Mouse (Mus musculus) heart, embryonic 14.5 days (tissue): Measurements from ENCODE around the gene Med20. TPM values are rescaled to one million over a fixed set of nuclear protein-coding genes. Genes with fewer than 3 reads are reported as not detected.

Source experiments
- ATAC-seq: fragments of 200-750 bp; cut with Nextera tagmentation; 2 replicates; pipeline ENCODE4 v1.8.0; 2017; ENCODE audit warnings: low read depth, moderate TSS enrichment; ENCODE audit not compliant: insufficient number of reproducible peaks, insufficient read depth, low FRiP score
- H3K27ac ChIP-seq, 2 experiments: fragments of 200-500 bp in 1 of 2; fragments of 300-500 bp in 1 of 2; sonication (generic) in 1 of 2; replicated peaks in 1 of 2; 2 replicates each; pipeline ENCODE4 v1.5.1; 2012 to 2014; ENCODE audit warnings: low read depth in 2 of 2, low read length in 2 of 2, control low read depth in 1 of 2, mild to moderate bottlenecking in 1 of 2, mixed read lengths in 1 of 2; ENCODE audit not compliant: control insufficient read depth in 1 of 2, insufficient read depth in 1 of 2
- H3K27me3 ChIP-seq: fragments of 300-500 bp; sonication (generic); 2 replicates; pipeline ENCODE4 v1.6.1; 2014; ENCODE audit warnings: mild to moderate bottlenecking, low read length, control low read depth; ENCODE audit not compliant: control insufficient read depth, insufficient read depth
- H3K36me3 ChIP-seq: fragments of 300-500 bp; sonication (generic); 2 replicates; pipeline ENCODE4 v1.6.1; 2014; ENCODE audit warnings: mild to moderate bottlenecking, control low read depth, low read length, mixed read lengths; ENCODE audit not compliant: control insufficient read depth, insufficient read depth
- H3K4me1 ChIP-seq, 2 experiments: fragments of 200-500 bp in 1 of 2; fragments of 300-500 bp in 1 of 2; sonication (generic) in 1 of 2; 2 replicates each; pipeline ENCODE4 v1.6.1; 2012 to 2014; ENCODE audit warnings: low read length in 2 of 2, control low read depth in 1 of 2, mixed read lengths in 1 of 2; ENCODE audit not compliant: control insufficient read depth in 2 of 2, insufficient read depth in 2 of 2
- H3K4me2 ChIP-seq: fragments of 300-500 bp; sonication (generic); 2 replicates; pipeline ENCODE4 v1.6.1; 2014; ENCODE audit warnings: mild to moderate bottlenecking, low read length
- H3K4me3 ChIP-seq, 2 experiments: fragments of 200-500 bp in 1 of 2; fragments of 300-500 bp in 1 of 2; sonication (generic) in 1 of 2; 2 replicates each; pipeline ENCODE4 v1.5.1; 2012 to 2014; ENCODE audit warnings: low read length in 2 of 2, mild to moderate bottlenecking in 2 of 2, control low read depth in 1 of 2, low read depth in 1 of 2, moderate library complexity in 1 of 2; ENCODE audit not compliant: control insufficient read depth in 1 of 2, insufficient read depth in 1 of 2
- H3K9ac ChIP-seq: fragments of 300-500 bp; sonication (generic); 2 replicates; pipeline ENCODE4 v1.6.1; 2014; ENCODE audit warnings: mild to moderate bottlenecking, low read length
- H3K9me3 ChIP-seq: fragments of 300-500 bp; sonication (generic); 2 replicates; pipeline ENCODE4 v1.6.1; 2016; ENCODE audit warnings: low read length, control low read depth; ENCODE audit not compliant: control insufficient read depth
- WGBS: fragments of 180-500 bp; shearing (Covaris S2); extraction: QIAGEN DNeasy Blood & Tissue Kit; methylation state at CpG from one replicate; pipeline ENCODE4 v1.1.7; 2014; 5-methylcytosine and 5-hydroxymethylcytosine counted together
- polyA plus RNA-seq: library from polyadenylated mRNA; unstranded; fragments of >200 nt; fragmentation: Nextera tagmentation; extraction: Ambion mirVana; gene quantifications from 2 replicates; pipeline ENCODE4 v1.2.1, GENCODE M21; 2014

Med20 gene
- polyA plus RNA-seq: 28.6 and 30.9 TPM in 2 replicates

GRCm38 (mm10) chr17:47610849-47611660 is at the start of gene Med20, which contains the start of the genes Bysl and Gm20517:
TSS of gene Med20 (plus strand) at chr17:47611582.
TSS of gene Bysl (minus strand) at chr17:47611492.
TSS of gene Gm20517 (plus strand) at chr17:47611589.
- Histone ChIP-seq H3K4me3 (peak within 1 kb of the TSS; percentile 74 to 91), H3K36me3 (peaks cover 64% of the 10 kb centered on the region)
- peak; percentile 91 for ATAC-seq

DNA sequence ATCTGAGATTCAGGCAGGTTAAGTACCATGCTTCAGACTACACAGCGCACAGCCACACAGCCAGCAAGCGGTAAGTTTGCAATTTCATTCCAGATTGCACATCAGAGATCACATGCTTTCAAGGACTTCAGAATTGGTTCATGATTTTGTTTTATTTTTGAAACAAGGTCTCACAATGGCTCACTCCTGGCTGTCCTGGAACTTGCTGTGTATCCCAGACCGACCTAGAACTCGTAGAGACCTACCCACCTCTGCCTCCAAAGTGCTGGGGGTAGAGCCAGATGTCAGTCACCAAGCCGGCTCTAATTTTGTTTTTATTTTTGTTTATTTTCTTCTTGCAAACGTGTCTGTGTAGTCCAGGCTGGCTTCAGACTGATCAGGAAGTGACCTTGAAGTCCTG is 48.5 kb upstream of the Med20 start:
- ATAC-seq: no peak
- peaks cover 8 to 10% of the 10 kb centered on the region in 2 experiments; a peak in 3 of 4 replicates for H3K4me1 ChIP-seq
- H3K36me3 ChIP-seq: no peaks in the 10 kb centered on the region
- no peak overlapping the region for H3K4me2 ChIP-seq
- 80% methylated on average over 6 of the region's 6 CpGs for WGBS
- H3K9ac ChIP-seq: no peak overlapping the region
- no peaks in the 10 kb centered on the region for H3K9me3 ChIP-seq
- H3K27me3 ChIP-seq: no peaks in the 10 kb centered on the region
- no peak overlapping the region for H3K27ac ChIP-seq
- no peak overlapping the region for H3K4me3 ChIP-seq

More at GRCm38 (mm10) chr17:47610849-47611660, at the start of gene Med20, which contains the start of the genes Bysl and Gm20517:
- Histone ChIP-seq H3K4me1 (peaks cover 6 to 23% of the 10 kb centered on the region in 2 experiments; a peak in 3 of 4 replicates), H3K9me3 (no peaks in the 10 kb centered on the region), H3K4me2 (peak within 1 kb of the TSS; percentile 90), H3K27ac (peak within 1 kb of the TSS; percentile 45 to 80), H3K9ac (peak within 1 kb of the TSS; percentile 85), H3K27me3 (no peaks in the 10 kb centered on the region)
- under 1% methylated on average over 59 of the region's 59 CpGs for WGBS

- 52% methylated on average over 5 of the region's 5 CpGs for WGBS
- no peak for ATAC-seq
- no peak overlapping the region for H3K9ac ChIP-seq
Measured at GRCm38 (mm10) chr17:47564612-47565011, 46.8 kb upstream of the Med20 start.

DNA sequence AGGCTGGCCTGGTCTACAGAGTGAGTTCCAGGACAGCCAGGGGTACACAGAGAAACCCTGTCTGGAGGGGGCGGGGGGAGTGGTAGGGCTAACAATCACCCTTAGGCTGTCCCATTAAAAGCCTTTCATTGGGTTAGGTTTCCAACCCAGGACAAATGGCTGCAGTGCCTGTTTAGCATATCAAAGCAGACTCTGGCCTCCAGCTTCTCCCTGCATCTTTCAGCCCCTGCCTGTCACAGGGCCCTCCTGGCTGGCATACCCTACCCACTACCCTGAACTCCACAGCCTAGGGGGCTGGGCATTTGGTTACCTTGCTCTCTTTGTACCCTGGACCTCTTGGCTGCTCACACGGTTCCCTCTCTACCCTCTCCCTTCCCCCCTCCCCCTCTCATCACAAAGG is 45.2 kb upstream of the Med20 start:
- Histone ChIP-seq H3K4me2 (no peak overlapping the region), H3K9me3 (no peaks in the 10 kb centered on the region), H3K36me3 (no peaks in the 10 kb centered on the region), H3K9ac (no peak overlapping the region), H3K27me3 (no peaks in the 10 kb centered on the region), H3K4me1 (no peaks in the 10 kb centered on the region), H3K27ac (no peak overlapping the region), H3K4me3 (no peak overlapping the region)
- ATAC-seq: no peak
- 51% methylated on average over 2 of the region's 2 CpGs for WGBS

More at GRCm38 (mm10) chr17:47564612-47565011, 46.8 kb upstream of the Med20 start:
- peaks cover 5 to 7% of the 10 kb centered on the region in 2 experiments; a peak in 3 of 4 replicates for H3K4me1 ChIP-seq
- H3K4me3 ChIP-seq: no peak overlapping the region
- no peak overlapping the region for H3K27ac ChIP-seq
- H3K36me3 ChIP-seq: no peaks in the 10 kb centered on the region
- no peak overlapping the region for H3K4me2 ChIP-seq
- no peaks in the 10 kb centered on the region for H3K27me3 ChIP-seq
- no peaks in the 10 kb centered on the region for H3K9me3 ChIP-seq

DNA sequence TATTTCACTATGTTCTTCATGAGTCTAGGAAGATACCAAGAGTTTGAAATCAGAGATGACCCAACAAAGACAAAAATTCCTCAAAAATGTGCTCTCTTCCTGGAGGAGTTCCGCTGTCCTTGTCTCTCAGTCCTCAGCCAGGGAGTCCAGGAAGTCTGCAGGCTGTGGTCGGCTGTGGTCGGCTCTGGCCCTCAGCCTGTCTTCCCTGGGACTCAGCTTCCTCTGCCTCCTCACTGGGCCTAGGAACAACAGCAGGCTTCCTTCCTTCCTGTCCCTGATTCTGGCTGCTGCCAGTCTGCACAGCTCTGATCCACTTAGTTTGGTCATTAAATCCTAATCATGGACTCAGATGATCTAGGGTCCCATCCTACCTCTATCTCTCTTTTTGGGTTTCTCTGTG is 44.1 kb upstream of the Med20 start:
- Histone ChIP-seq H3K27ac (peak overlapping the region; percentile 11 to 70), H3K9me3 (no peaks in the 10 kb centered on the region), H3K4me2 (no peak overlapping the region), H3K4me3 (no peak overlapping the region), H3K27me3 (no peaks in the 10 kb centered on the region), H3K9ac (no peak overlapping the region), H3K4me1 (no peaks in the 10 kb centered on the region), H3K36me3 (no peaks in the 10 kb centered on the region)
- peak; percentile 57; the same call in 1 of the 2 replicates for ATAC-seq
- WGBS: 50% methylated on average over 3 of the region's 3 CpGs

DNA sequence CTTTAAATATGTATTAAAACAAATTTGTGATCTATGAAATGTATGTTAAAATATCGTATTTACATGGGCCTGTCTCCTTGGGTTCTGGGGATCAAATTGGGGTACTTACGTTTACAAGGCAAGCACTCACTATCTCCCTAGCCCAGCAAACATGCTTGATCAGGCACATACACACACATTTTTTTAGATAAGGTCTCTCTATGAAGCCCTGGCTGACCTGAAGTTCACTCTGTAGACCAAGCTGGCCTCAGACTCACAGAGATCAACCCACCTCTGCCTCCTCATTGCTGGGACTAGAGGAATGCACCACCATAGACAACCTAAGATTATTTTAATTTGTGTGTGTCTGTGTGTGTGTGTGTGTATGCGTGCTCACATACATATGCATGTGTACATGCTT is 43.0 kb upstream of the Med20 start:
- Histone ChIP-seq H3K4me1 (no peaks in the 10 kb centered on the region), H3K4me2 (no peak overlapping the region), H3K4me3 (no peak overlapping the region), H3K27ac (no peak overlapping the region), H3K36me3 (no peaks in the 10 kb centered on the region), H3K9ac (no peak overlapping the region), H3K9me3 (no peaks in the 10 kb centered on the region), H3K27me3 (no peaks in the 10 kb centered on the region)
- no peak for ATAC-seq
- 82% methylated on average over 3 of the region's 3 CpGs for WGBS

DNA sequence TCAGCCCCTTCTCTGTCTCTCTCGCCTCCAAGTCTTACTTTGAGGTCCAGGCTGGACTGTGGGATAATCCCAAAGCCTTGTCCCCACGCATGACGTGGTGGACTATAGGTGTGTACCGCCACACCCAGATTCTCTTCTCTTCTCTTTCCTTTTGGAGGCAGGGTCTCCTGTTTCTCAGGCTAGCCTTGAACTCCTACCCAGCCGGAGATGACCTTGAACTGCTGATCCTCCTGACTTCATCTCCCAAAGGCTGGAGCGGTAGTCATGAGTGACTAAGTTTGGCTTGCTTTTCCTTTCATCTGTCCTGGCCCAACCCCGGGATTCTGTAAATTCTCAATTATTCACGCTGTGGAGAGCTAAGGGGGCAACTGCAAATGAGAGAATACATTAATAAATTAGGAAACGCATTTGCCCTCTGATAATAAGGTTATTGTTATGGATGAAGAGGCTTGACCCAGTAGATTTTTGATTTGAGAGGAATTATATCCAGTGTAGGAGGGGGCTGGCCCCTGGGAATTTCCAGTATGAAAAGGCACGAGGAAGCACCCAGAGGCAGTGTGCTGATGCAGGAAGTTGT is 42.3 kb upstream of the Med20 start:
- H3K9ac ChIP-seq: no peak overlapping the region
- no peak overlapping the region for H3K4me2 ChIP-seq
- no peak for ATAC-seq
- H3K27me3 ChIP-seq: no peaks in the 10 kb centered on the region
- 86% methylated on average over 10 of the region's 10 CpGs for WGBS
- no peaks in the 10 kb centered on the region for H3K4me1 ChIP-seq
- H3K36me3 ChIP-seq: no peaks in the 10 kb centered on the region
- no peak overlapping the region for H3K4me3 ChIP-seq
- H3K9me3 ChIP-seq: no peaks in the 10 kb centered on the region
- no peak overlapping the region for H3K27ac ChIP-seq
